Mouse (Mus musculus): ENCODE data around the gene Plch2. TPM values are rescaled to one million over a fixed set of nuclear protein-coding genes. Genes with fewer than 3 reads are reported as not detected.
A peak's percentile ranks its signal among the peaks of the same experiment; 100 is the strongest.
"Not testable (repeated sequence)": the region's sequence is repeated elsewhere in the genome, so short reads cannot be mapped to it uniquely, and the experiment has no call there.

The Plch2 gene
- polyA plus RNA-seq, 1 experiment, result not detected

DNA sequence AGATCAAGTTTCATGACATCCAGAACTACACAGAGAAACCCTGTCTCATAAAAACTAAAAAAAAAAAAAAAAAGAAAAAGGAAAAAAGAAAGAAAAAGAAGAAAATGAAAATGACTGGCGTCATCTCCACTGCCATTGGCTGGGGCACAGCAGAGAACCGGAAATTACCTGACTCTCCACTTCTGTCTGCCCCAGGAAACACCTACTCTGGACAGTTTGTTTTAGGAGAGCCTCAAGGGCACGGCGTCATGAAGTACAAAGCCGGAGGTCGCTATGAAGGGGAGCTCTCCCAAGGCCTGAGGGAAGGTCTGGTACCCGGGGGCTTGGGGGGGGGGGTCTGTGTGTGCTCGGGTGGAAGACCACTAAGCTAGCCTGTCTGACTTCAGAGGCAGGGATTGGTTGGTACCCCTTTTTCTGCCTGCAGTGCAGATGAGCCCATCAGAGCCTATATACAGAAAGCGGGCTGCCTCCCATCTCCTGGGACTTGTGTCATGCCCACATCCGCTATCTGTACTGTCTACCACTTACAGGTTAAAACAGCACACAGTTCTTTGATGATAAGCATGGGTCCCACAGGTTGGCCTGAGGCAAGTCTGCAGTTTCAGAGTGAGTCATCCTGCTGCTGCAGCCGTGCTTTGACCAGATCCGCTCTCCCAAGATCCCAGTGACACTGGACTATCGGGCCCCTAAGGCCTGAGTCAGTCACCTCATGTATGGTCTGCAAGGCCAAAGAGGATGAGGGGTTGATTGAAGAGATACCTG is 34.3 kb upstream of the Plch2 start:
- TF ChIP-seq POLR2A (IDR thresholded peaks at IDR 0.05; ENCODE audit: insufficient read depth, low read depth, low read length) (no peak), CTCF (IDR thresholded peaks at IDR 0.05; ENCODE audit: insufficient read depth, low read depth, low read length) (no peak)
- Histone ChIP-seq H3K27ac (ENCODE audit: insufficient read depth, low read depth, low read length) (no peak overlapping the region), H3K4me1 (ENCODE audit: control insufficient read depth, insufficient read depth, low read length) (peaks cover 8% of the 10 kb centered on the region), H3K4me3 (ENCODE audit: insufficient read depth, low read depth, low read length) (no peak overlapping the region)
- 91% methylated on average over 13 of the region's 13 CpGs for WGBS

DNA sequence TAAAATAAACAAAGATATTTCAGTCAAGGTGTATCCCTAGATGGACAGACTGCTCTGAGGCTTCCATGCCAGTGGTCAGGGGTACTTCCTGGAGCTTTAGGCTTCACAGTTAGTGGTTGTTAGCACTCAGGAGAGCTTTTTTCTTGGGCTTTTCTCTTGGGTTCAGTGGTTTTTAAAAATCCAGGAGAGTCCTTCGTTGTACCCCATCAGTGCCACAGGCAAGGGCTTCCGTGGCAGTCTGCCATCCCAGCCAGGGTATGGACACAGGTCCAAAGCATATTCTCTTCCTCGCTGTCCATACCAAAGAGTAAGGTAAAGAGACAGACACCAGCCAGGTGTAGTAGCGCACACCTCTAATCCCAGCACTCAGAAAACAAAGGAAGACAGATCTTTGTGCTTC is 33.6 kb upstream of the Plch2 start:
- Histone ChIP-seq H3K27ac (ENCODE audit: insufficient read depth, low read depth, low read length) (no peak overlapping the region), H3K4me1 (ENCODE audit: control insufficient read depth, insufficient read depth, low read length) (peaks cover 5% of the 10 kb centered on the region), H3K4me3 (ENCODE audit: insufficient read depth, low read depth, low read length) (no peak overlapping the region)
- WGBS, result 97% methylated on average over 4 of the region's 4 CpGs
- no peak for TF ChIP-seq CTCF (IDR thresholded peaks at IDR 0.05; ENCODE audit: insufficient read depth, low read depth, low read length)
- no peak for TF ChIP-seq POLR2A (IDR thresholded peaks at IDR 0.05; ENCODE audit: insufficient read depth, low read depth, low read length)

DNA sequence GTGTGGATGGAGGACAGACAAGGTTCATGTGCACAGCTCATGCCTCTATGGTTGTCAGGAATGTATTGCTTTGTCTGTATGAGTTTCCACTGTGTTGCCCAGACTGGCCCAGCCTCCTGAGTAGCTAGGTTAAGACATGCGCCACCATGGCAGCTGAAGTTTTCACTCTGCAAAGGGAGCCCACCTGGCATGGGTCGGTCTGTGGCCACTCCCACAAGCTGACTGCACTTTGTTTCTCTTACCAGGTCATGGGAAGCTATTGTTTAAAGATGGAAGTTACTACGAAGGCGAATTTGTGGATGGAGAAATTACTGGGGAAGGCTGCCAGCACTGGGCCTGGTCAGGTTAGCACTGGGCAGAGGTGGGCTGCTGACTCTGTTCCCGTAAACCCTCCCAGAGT is 32.7 kb upstream of the Plch2 start:
- H3K4me1 ChIP-seq (ENCODE audit: control insufficient read depth, insufficient read depth, low read length), result peaks cover 11% of the 10 kb centered on the region
- no peak overlapping the region for H3K4me3 ChIP-seq (ENCODE audit: insufficient read depth, low read depth, low read length)
- WGBS, result 94% methylated on average over 5 of the region's 5 CpGs
- TF ChIP-seq POLR2A (IDR thresholded peaks at IDR 0.05; ENCODE audit: insufficient read depth, low read depth, low read length) (no peak), CTCF (IDR thresholded peaks at IDR 0.05; ENCODE audit: insufficient read depth, low read depth, low read length) (no peak)
- H3K27ac ChIP-seq (ENCODE audit: insufficient read depth, low read depth, low read length), result no peak overlapping the region

DNA sequence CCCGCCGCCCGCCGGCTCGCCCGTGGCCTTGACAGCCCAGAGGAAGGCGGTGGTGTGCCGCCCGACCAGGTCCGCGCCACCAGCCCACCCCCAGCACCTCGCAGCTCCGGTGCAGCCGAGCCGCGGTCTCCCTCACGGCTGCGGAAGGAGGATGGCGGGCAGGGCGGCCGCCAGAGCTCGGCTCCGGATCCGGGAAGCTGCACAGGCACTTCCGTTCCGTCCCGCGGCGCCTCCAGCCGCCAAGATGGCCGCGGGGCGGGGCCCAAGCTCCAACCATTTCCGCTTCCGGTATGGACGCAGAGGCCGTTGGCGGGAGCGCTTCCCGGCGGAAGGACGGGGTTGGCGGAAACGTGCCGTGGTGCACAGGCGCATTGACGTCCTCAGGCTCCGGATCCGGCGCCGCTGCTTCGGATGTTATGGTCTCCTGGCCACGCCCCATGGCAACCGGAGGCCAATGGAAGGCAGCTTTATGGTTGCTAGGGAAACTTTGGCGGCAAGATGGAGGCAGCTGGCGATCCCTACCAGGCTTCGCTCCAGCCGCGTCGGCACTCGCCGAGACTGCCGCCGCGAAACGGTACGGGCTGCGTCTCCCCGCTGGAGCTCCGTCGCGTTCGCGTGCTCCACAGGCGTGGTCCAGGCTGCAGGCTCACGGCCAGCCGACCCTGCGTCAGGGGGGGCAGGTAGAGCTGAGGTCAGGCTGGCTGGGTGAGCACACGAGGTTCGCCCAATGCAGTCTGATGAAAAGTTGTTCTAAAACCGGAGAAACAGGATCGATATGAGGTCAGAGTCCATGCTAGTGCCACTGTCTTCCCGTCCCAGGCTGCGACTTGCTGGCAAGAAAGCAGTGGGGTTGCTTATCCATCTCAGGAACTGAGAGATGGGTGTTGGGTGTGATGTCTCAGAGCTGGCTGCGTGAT is 29.8 kb upstream of the Plch2 start, which contains the start of the genes Rer1 and Morn1:
Gene Rer1, minus strand, starts transcription at position 275 of the 917 bp plus-strand sequence.
Gene Morn1, plus strand, starts transcription at position 470 of the 917 bp plus-strand sequence.
- Histone ChIP-seq H3K4me3 (ENCODE audit: insufficient read depth, low read depth, low read length) (peak within 1 kb of the TSS; percentile 88), H3K27ac (ENCODE audit: insufficient read depth, low read depth, low read length) (no peak within 1 kb of the TSS), H3K4me1 (ENCODE audit: control insufficient read depth, insufficient read depth, low read length) (peaks cover 20% of the 10 kb centered on the region)
- under 1% methylated on average over 85 of the region's 85 CpGs for WGBS
- no peak for TF ChIP-seq CTCF (IDR thresholded peaks at IDR 0.05; ENCODE audit: insufficient read depth, low read depth, low read length)
- TF ChIP-seq POLR2A (IDR thresholded peaks at IDR 0.05; ENCODE audit: insufficient read depth, low read depth, low read length), result peak; percentile 91

DNA sequence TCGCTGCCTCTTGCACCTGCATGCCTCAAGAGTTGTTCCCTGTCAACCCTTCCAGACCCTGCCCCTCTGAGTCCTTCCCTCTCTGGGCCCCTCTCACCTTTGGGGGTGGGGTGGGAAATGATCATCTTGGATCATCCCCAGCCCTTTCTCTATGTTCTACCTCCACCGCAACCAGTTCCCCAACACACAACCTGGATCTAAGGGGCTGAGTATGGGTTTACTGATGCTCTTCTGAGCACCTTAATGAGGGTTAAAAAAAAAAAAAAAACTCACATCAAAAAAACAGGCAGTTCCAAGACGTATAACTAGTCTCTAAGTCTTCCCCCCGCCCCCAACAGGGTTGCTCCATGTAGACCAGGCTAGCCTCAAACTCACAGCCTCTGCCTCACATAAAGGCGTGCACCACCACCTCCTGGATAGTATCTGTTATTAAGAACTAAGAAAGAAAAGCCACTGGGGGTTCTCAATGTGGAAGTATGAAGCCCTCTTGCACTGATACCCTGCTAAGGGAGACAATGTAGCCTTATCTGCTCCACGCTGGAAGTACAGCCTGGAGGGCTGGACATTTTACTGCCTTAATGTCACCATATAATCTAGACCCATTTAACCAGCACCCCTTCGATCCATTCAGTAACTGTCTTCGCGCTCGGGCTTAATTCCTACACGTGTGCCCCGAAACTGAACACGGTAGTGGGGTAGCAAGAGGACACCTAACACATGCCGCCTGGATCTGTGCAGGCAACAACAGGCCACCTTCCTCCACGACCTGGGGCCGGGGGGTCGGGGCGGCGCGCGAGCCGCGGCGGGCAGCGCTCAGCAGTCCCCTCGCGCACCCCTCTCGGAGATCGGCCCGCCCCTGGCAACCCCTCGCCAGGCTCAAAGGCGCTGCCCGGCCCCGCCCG is 28.9 kb upstream of the Plch2 start:
- 6% methylated on average over 35 of the region's 35 CpGs for WGBS
- TF ChIP-seq CTCF (IDR thresholded peaks at IDR 0.05; ENCODE audit: insufficient read depth, low read depth, low read length) (no peak), POLR2A (IDR thresholded peaks at IDR 0.05; ENCODE audit: insufficient read depth, low read depth, low read length) (no peak)
- Histone ChIP-seq H3K4me3 (ENCODE audit: insufficient read depth, low read depth, low read length) (peak overlapping the region; percentile 88), H3K27ac (ENCODE audit: insufficient read depth, low read depth, low read length) (no peak overlapping the region), H3K4me1 (ENCODE audit: control insufficient read depth, insufficient read depth, low read length) (peaks cover 20% of the 10 kb centered on the region)

DNA sequence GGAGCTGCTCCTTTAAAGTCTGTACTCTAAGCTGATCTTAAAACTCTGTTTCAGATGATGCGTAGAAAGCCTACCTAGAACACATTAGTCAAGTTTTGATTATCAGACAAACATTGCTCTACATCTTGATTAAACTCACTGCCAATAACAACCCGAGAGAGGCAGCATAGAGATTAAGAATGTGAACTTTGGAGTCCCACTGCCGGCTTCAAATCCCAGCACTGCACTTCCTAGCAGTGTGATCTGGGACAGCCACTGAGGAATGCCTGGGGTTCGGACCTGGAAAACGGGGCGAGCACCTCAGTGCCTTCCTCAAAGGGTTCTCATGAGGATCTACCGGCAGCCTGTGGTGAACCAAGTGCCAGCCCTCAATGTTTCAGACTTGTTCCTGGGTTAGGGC is 27.8 kb upstream of the Plch2 start:
- 86% methylated on average over 7 of the region's 7 CpGs for WGBS
- TF ChIP-seq CTCF (IDR thresholded peaks at IDR 0.05; ENCODE audit: insufficient read depth, low read depth, low read length), result no peak
- TF ChIP-seq POLR2A (IDR thresholded peaks at IDR 0.05; ENCODE audit: insufficient read depth, low read depth, low read length), result no peak
- Histone ChIP-seq H3K4me3 (ENCODE audit: insufficient read depth, low read depth, low read length) (no peak overlapping the region), H3K27ac (ENCODE audit: insufficient read depth, low read depth, low read length) (no peak overlapping the region), H3K4me1 (ENCODE audit: control insufficient read depth, insufficient read depth, low read length) (peaks cover 20% of the 10 kb centered on the region)

DNA sequence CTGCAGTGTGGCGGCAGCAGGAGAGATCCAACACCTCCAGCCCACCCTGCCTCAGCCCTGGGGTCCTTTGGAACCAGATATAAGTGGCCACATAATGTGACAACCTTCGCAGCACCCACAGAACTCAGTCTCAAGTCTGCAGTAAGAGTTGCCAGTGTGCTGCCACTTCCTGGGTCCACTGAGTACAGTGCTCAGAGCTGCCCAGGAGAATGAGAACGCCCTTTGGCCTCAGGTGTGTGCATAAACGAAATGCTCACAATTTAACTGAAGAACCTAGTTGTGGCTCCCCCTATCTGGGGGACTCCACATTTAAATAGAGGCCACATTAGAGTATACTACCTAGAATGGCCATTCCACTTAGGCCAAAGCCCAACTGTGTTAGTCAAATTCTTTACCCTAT is 27.0 kb upstream of the Plch2 start:
- 87% methylated on average over 4 of the region's 4 CpGs for WGBS
- TF ChIP-seq CTCF (IDR thresholded peaks at IDR 0.05; ENCODE audit: insufficient read depth, low read depth, low read length) (no peak), POLR2A (IDR thresholded peaks at IDR 0.05; ENCODE audit: insufficient read depth, low read depth, low read length) (no peak)
- H3K4me3 ChIP-seq (ENCODE audit: insufficient read depth, low read depth, low read length), result no peak overlapping the region

DNA sequence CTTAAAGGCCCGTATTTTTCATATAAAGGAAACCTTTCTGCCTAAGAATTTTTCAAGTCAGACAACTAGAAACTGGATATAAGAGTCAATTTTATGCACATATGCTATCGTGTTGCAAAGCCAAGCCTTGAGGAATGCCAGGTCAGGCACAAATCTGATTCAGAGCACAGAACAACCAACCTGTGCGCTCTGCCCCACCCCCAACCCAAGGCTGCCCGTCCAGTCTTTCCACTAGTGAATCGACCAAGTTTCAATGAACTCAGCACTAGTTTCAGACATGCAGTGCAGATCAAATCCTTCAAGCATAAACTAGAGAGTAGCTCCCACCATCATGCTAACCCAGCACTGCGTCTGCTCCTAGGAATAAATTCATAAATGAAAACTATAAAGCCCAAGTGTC is 23.1 kb upstream of the Plch2 start:
- no peak overlapping the region for H3K27ac ChIP-seq (ENCODE audit: insufficient read depth, low read depth, low read length)
- no peak for TF ChIP-seq CTCF (IDR thresholded peaks at IDR 0.05; ENCODE audit: insufficient read depth, low read depth, low read length)
- TF ChIP-seq POLR2A (IDR thresholded peaks at IDR 0.05; ENCODE audit: insufficient read depth, low read depth, low read length), result no peak
- peaks cover 12% of the 10 kb centered on the region for H3K4me1 ChIP-seq (ENCODE audit: control insufficient read depth, insufficient read depth, low read length)
- WGBS, result 88% methylated on average over 6 of the region's 6 CpGs
- H3K4me3 ChIP-seq (ENCODE audit: insufficient read depth, low read depth, low read length), result no peak overlapping the region

More for the DNA sequence above, 27.0 kb upstream of the Plch2 start:
- Histone ChIP-seq H3K27ac (ENCODE audit: insufficient read depth, low read depth, low read length) (no peak overlapping the region), H3K4me1 (ENCODE audit: control insufficient read depth, insufficient read depth, low read length) (peaks cover 20% of the 10 kb centered on the region)

DNA sequence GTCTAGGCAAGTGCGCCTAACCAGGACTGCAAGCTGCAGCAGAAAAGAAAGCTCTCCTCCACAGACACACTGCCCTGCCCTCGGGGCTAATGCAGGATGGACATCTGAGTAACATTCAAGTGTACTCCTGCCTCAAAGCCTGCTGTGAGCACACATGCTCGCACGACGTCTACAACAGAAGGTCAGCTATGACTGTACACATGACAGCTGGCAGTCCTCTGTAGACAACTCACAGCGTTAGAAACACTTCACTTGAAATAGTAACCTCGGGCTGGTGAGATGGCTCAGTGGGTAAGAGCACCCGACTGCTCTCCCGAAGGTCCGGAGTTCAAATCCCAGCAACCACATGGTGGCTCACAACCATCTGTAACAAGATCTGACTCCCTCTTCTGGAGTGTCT is 22.2 kb upstream of the Plch2 start:
- 87% methylated on average over 10 of the region's 10 CpGs for WGBS
- not testable (repeated sequence) for H3K4me3 ChIP-seq (ENCODE audit: insufficient read depth, low read depth, low read length); H3K27ac ChIP-seq (ENCODE audit: insufficient read depth, low read depth, low read length); H3K4me1 ChIP-seq (ENCODE audit: control insufficient read depth, insufficient read depth, low read length)

Measured in olfactory bulb, adult 2 months (tissue).